Mouse (Mus musculus) spleen, postnatal 10 days (tissue): ENCODE data around the gene Cabp7.

ENCODE experiments used
- DNase-seq, 2 experiments: peaks; one replicate each; pipeline ENCODE4 v3.0.0; 2021 to 2022; ENCODE audit warnings: low spot score in 2 of 2

The Cabp7 gene

DNA sequence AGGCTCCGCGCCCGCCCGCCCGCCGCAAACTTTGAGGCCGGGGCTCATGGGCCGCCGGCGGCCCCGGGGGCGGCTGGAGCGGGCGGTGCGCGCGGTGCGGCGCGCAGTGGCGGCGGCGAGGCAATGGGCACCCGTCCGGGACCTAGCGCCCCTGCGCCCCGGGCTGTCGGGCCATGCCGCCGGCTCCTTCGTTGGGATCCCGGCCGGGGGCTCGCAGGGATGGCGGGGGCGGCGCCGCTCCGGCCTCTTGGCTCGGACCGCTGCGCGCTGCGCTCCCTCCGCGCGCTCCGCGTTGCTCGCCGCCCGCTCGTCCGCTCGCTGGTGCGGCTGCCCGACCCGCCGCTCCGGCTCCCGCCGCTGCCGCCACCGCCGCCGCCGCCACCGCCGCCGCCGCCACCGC, at the start of gene Cabp7:
Gene Cabp7, minus strand, starts transcription at position 46 of the 400 bp plus-strand sequence.
- DNase-seq: no peak

DNA sequence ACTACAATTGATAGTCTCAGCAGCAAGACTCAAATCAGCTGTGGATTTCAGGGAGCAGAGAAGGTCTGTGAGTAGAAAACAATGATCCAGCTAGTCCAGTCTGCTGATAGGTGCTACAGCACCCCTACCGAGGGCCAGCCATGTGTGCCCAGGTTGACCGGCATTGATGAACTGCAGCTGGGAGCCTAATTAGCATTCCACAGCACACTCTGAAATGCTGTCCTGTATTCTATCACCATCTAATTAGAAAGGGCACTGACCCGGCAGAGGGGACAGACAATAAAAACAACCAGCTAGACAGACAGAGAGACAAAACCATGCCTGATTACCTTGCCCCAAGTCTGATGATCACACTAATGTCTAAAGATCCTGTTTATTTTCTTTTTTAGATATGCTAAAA, 46.4 kb upstream of the Cabp7 start:
- DNase-seq: no peak

DNA sequence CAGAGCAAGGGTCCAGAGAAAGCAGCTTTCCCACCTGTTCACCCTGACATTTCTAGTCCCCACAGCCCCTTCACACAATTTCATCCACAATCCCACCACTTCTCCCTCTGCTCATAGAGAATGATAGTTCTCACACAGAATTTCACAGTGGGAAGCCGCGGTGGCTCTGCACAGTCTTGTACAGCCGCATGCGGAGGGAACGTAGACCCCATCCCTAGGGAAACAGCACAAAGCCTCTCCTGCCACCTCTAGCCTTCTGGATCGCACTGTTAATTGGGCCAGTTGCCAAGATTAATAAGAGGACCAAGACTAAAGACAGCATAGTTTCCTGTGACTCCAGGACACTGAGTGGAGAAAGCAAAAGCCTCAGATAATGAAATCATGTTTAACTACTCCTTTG, 45.0 kb upstream of the Cabp7 start:
- DNase-seq: no peak

DNA sequence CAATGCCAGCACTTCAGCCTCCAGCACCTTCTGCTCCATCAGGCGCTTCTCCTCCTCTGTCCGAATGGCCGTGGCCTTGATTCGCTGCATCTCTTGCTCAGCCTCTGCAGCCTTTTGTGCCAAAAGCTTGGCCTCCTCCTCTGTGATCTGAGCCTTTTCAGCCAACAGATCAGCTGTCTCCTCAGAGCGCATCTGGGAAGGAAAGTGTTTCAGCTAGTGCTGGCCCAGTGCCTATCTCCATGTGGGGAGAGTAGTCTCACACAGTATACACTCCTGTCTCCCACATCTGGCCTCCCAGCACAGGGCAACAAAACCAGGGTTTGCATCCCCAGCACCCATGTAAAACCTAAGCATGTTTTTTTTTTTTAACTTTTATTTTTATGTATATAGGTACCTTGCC, 43.1 kb upstream of the Cabp7 start:
- DNase-seq: no peak

DNA sequence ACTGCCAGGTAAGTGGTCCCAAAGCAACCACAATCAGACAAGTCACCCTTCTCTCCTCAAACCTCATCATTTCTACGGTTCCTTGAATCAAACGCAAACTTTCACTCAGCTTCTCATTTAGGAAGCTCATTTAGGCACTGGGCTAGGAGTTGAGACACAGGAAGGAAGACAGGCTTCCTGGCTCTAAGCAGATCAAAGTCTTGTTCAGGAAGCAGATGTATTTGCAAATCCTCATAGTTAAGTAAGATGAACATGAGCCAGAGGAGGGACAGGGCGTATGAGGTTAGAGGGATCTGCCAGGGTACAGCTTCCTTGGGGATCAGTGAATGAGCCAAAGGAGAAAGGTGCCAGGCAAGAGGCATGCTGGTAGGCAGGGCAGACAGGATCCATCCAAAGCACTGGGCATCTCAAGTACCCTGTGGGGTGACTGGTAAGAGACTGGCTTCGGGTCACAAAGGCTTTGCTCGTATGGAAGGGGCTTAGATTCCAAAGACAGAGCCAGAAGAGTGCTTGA, 38.1 kb upstream of the Cabp7 start:
- no peak for DNase-seq

GRCm38 (mm10) chr11:4783116-4783515, 36.5 kb upstream of the Cabp7 start:
- no peak for DNase-seq

DNA sequence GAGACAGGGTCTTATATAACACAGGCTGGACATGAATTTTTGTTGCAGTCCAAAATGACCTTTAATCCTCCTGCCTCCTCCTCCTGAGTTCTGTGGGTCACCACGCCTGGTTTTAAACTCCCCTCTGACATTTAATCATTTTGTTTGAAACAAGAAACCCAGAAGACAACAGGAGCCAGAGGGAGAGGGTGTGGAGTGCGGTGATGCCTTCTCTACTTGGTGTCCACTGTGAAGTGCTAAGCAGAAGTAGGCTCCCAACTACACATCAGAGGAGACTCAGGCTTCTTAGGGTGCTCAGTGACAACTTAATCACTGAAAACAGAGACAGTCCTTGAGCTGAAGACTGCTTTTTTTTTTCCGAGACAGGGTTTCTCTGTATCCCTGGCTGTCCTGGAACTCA, 34.3 kb upstream of the Cabp7 start:
- DNase-seq: no peak

DNA sequence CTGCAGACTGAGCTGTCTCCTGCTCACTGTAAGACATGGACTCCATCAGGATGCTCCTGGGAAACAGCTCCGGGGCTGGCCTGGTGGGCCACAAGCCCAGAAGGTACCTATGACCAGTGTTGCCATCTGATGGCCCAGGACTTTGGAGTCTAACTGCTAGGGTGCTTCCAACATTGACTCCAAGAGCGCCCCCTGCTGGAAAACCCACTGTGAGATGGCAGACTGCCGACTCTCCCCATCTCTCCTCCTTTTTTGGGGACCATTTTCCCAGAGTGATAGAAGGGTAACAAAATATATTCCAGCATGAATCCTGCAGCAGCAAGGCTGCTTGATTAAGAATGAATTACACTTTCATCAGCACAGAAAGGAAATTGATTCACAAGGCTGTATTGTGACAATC, 26.3 kb upstream of the Cabp7 start:
- peak; percentile 63 to 84 for DNase-seq

GRCm38 (mm10) chr11:4771756-4772155, 25.2 kb upstream of the Cabp7 start:
- no peak for DNase-seq

DNA sequence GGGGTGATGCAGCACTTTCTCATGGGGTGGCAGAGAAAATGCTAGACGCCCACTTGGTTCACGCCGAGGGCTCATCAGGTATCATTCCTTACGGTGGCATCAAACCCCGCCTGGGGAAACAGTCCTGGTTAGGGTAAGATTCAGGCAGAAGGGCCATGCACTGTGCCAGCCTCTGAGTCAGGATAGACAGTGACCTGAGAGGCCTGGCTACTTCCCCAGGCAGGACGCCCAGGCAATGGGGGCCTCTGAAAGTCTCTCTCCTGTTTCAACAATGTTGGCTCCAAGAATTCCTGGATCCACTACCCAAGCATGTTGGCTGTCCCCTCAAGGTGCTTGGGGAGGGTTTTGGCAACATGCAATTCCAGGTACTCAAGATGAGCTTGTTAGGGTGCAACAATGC, 23.3 kb upstream of the Cabp7 start:
- DNase-seq: no peak

GRCm38 (mm10) chr11:4769293-4769692, 22.7 kb upstream of the Cabp7 start:
- DNase-seq: no peak

DNA sequence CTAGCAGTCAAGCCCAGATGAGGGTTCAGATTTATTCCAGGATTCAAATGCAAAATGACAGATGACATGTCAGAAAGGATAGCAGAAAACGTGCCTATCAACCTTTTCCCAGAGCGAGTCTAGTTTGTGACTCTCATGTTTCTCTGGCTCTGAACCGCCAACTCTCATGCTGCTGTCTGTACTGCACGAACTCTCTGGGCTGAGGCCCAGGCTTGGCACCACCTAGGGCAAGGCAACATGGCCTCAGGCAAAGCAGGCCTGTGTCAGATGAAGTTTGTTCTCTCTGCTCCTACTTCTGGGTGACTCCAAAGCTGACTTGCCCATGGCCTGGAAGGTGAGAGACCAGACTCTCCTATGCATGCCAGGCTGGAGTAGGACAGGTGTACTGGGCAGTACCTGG, 21.8 kb upstream of the Cabp7 start:
- DNase-seq: no peak

GRCm38 (mm10) chr11:4764476-4764875, 17.9 kb upstream of the Cabp7 start:
- DNase-seq: no peak

- DNase-seq: no peak
Measured at GRCm38 (mm10) chr11:4763631-4764030, 17.1 kb upstream of the Cabp7 start.

DNA sequence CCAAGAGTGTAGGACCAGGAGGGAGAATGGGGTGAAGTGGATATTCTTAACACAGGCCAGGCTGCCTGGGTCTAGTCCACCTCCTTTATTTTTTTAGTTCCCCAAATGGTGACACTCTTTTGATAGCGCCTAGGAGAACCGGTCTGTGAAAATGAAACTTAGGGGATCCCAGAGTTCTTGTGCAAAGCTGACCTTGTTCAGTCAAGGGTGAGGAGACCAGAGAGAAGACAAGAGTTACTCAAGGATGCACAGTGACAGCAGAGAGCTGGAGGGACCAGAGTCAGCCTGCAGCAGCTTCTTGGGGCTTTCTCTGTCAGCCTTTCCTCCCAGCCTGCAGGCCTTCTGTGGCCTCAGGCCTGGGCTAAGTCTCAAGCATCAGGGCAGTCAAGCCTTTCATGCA, 15.9 kb upstream of the Cabp7 start:
- no peak for DNase-seq

DNA sequence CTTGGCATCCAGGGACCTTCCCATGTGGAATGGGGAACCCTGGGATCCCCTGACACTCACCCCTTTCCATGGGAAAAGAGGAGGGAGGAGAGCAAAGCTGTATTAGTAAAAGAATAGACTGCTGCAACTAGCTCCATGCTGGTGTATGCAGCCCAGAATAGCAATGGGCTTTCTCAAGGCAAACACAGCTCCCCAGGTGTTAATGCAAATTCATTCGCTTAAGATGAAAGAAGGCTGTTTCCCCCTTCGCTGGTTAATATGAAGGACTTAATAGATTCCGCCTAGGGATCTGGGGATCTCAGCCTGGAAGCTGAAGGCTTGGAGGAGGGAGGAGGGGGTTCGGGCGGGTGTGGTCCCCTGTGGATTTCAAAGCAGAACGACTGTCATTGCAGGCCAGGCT, 15.4 kb upstream of the Cabp7 start:
- no peak for DNase-seq

DNA sequence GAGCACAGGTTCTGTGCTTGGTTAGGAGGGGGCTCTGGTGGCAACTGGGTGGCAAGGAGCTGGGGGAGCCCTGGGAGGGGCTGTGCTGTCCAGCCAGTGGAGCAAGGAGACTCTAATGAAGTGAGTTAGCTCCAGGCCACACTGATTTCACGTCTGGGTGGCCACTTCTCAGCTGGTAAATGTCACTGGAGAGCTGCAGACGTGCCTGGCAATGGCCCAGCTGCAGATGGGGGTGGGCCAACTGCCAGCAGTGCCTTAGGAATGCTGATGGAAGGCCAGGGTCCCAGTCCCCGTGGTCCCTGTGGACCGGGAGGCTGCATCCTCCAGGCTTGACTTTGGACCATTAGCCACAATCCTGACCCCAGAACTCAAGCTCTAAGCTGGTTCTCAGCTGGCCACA, 13.9 kb upstream of the Cabp7 start:
- no peak for DNase-seq

- no peak for DNase-seq
Measured at GRCm38 (mm10) chr11:4757789-4758158, 11.2 kb upstream of the Cabp7 start.

- DNase-seq: no peak
Measured at GRCm38 (mm10) chr11:4756984-4757788, 10.6 kb upstream of the Cabp7 start.

DNA sequence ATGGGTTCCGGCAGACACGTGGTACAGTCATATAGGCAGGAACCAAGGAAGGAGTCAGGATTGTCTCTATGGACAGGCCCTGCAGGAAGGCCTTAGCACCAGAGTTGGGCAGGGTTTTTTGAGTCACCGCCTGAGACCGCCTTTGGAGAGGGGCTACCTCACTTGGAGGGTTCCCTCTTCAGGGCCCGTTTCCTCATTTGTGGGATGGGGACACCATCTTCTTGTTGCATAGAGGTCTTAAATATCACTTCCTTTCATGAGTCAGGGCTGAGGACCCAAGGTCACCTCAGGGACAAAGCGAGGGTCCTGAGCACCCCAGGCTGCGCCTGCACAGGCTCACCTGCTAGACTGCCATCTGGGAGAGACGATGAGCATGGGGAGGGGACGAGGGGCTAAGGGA, 9.9 kb upstream of the Cabp7 start:
- no peak for DNase-seq

DNA sequence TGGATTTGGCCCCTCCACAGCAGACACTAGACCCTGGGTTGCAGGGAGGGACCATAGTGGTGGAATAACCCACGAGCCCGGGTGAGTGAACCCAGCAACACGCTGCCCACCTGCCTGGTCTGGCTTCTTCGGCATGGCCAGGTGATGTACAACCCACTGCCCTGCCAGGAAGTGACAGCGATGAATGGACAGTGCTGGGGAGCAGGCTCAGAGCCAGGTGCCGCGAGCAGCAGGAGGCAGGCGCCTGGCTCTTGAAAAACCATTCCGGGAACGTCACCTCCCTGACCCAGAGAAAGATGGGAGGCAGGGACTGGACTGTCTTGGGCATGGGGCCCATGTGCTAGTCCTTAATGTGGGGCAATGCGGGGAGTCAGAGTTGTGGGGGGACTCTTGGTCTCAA, 8.3 kb upstream of the Cabp7 start:
- no peak for DNase-seq

DNA sequence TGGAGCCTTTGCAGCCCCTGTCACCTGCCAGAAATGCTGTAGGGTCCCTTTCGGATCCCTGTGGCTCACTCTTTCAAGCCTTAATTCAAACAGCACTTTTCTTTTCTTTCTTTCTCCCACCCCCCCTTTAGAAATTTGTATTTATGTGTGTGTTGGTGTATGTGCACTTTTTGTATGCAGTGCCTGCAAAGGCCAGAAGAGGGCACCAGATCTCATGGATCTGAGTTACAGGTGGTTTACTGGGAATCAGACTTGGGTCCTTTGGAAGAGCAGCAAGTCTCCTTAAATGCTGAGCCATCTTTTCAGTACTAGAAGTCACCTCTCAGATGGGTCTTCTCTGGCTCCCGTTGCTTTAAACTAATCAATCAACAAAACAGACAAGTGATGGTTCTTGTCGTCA, 7.5 kb upstream of the Cabp7 start:
- no peak for DNase-seq

DNA sequence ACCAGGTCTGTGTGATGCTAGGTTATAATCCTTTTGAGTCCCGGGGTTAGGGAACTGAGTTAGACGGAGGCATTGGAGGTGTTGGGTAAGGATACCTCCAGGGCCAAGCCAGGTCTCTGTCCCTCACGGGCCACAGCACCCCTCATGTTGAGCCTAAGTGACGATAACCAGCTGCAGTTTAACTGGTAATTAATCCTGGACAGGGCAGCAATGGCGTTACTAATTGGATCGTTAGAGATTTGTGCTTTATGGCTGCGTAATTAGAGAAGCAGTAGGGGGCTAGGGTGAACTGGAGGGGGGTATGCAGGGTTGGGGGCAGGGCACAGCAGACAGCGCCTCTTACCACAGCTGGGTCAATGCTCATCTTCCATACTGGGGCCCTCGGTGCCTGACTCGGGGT, 6.3 kb upstream of the Cabp7 start:
- DNase-seq: no peak

GRCm38 (mm10) chr11:4750263-4750662, 3.7 kb upstream of the Cabp7 start:
- peak; percentile 30 to 75 for DNase-seq
